Mouse (Mus musculus): ENCODE measurements around the gene Usp10. TPM values are rescaled to one million over a fixed set of nuclear protein-coding genes. Genes with fewer than 3 reads are reported as not detected.

Gene Usp10
- polyA plus RNA-seq, 1 experiment from 2014 or later, result 68.0 TPM

DNA sequence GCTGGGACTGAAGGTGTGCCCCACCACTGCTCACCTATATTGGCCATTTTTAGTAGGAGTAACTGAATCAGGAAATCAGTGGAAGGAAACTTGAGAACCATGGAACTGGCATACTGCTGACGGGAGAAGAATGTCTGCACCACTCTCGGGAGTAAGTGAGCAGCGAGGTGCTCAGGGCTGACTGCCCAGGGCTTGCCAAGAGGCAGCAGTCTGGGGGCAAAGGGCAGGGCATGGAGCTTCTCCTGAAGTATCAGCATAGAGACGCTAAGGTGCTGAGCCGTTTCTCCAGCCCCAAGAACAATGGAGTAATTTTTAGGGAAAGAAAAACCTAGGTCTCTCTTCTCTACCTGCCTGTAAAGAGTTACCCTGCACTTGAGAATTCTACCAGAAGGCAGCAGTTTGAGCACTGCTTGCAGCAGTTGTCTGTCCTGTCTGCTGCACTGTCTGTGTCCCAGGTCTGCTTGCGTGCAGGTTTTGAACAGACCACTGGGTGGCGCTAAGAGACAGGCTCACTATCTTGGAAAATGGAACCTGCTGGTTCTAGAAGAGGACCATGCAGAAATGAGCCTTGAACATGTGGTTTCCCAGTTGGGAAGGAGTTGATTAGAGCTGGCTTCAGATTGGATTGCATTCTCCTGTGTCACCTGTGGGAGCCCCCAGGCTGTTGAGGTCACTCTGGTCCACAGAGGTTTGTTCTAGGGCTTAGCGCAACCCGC, 34.1 kb downstream of the Usp10 start:
- Histone ChIP-seq H3K4me2 (ENCODE audit: low read length) (no peak overlapping the region), H3K9ac (ENCODE audit: low read length) (no peak overlapping the region), H3K36me3 (ENCODE audit: control insufficient read depth, insufficient read depth, low read length) (peaks cover 72% of the 10 kb centered on the region), H3K9me3 (ENCODE audit: control insufficient read depth, low read length) (no peaks in the 10 kb centered on the region), H3K27me3 (ENCODE audit: control insufficient read depth, insufficient read depth, low read length) (no peaks in the 10 kb centered on the region), H3K4me1 (ENCODE audit: control insufficient read depth in 2 of 2, insufficient read depth in 2 of 2, low read length in 2 of 2) (no peaks in the 10 kb centered on the region), H3K27ac (replicated peaks in 1 of 2; ENCODE audit: control insufficient read depth in 1 of 2, insufficient read depth in 1 of 2, low read depth in 2 of 2, low read length in 2 of 2) (no peak overlapping the region), H3K4me3 (ENCODE audit: control insufficient read depth in 1 of 2, insufficient read depth in 1 of 2, low read depth in 1 of 2, low read length in 2 of 2) (no peak overlapping the region)
- ATAC-seq (ENCODE audit: insufficient number of reproducible peaks, insufficient read depth, low FRiP score, low read depth), result peak; percentile 40; the same call in 1 of the 2 replicates
- 64% methylated on average over 9 of the region's 9 CpGs for WGBS

GRCm38 (mm10) chr8:119946326-119946865, 36.2 kb downstream of the Usp10 start:
- no peak for ATAC-seq (ENCODE audit: insufficient number of reproducible peaks, insufficient read depth, low FRiP score, low read depth)
- 81% methylated on average over 8 of the region's 8 CpGs for WGBS
- Histone ChIP-seq H3K4me1 (ENCODE audit: control insufficient read depth in 2 of 2, insufficient read depth in 2 of 2, low read length in 2 of 2) (no peaks in the 10 kb centered on the region), H3K9me3 (ENCODE audit: control insufficient read depth, low read length) (no peaks in the 10 kb centered on the region), H3K4me2 (ENCODE audit: low read length) (no peak overlapping the region), H3K27ac (replicated peaks in 1 of 2; ENCODE audit: control insufficient read depth in 1 of 2, insufficient read depth in 1 of 2, low read depth in 2 of 2, low read length in 2 of 2) (no peak overlapping the region), H3K4me3 (ENCODE audit: control insufficient read depth in 1 of 2, insufficient read depth in 1 of 2, low read depth in 1 of 2, low read length in 2 of 2) (no peak overlapping the region), H3K36me3 (ENCODE audit: control insufficient read depth, insufficient read depth, low read length) (peaks cover 80% of the 10 kb centered on the region), H3K9ac (ENCODE audit: low read length) (no peak overlapping the region), H3K27me3 (ENCODE audit: control insufficient read depth, insufficient read depth, low read length) (no peaks in the 10 kb centered on the region)

- no peaks in the 10 kb centered on the region for H3K4me1 ChIP-seq (ENCODE audit: control insufficient read depth in 2 of 2, insufficient read depth in 2 of 2, low read length in 2 of 2)
- H3K9me3 ChIP-seq (ENCODE audit: control insufficient read depth, low read length), result no peaks in the 10 kb centered on the region
- H3K27ac ChIP-seq (replicated peaks in 1 of 2; ENCODE audit: control insufficient read depth in 1 of 2, insufficient read depth in 1 of 2, low read depth in 2 of 2, low read length in 2 of 2), result no peak overlapping the region
- ATAC-seq (ENCODE audit: insufficient number of reproducible peaks, insufficient read depth, low FRiP score, low read depth), result no peak
- WGBS, result 74% methylated on average over 19 of the region's 19 CpGs
- H3K4me2 ChIP-seq (ENCODE audit: low read length), result no peak overlapping the region
- H3K4me3 ChIP-seq (ENCODE audit: control insufficient read depth in 1 of 2, insufficient read depth in 1 of 2, low read depth in 1 of 2, low read length in 2 of 2), result no peak overlapping the region
- H3K9ac ChIP-seq (ENCODE audit: low read length), result no peak overlapping the region
- H3K36me3 ChIP-seq (ENCODE audit: control insufficient read depth, insufficient read depth, low read length), result peaks cover 80% of the 10 kb centered on the region
- no peaks in the 10 kb centered on the region for H3K27me3 ChIP-seq (ENCODE audit: control insufficient read depth, insufficient read depth, low read length)
Measured at GRCm38 (mm10) chr8:119947653-119948052, 37.5 kb downstream of the Usp10 start.

GRCm38 (mm10) chr8:119948340-119948739, 38.2 kb downstream of the Usp10 start:
- WGBS, result 87% methylated on average over 15 of the region's 15 CpGs
- Histone ChIP-seq H3K27ac (replicated peaks in 1 of 2; ENCODE audit: control insufficient read depth in 1 of 2, insufficient read depth in 1 of 2, low read depth in 2 of 2, low read length in 2 of 2) (no peak overlapping the region), H3K27me3 (ENCODE audit: control insufficient read depth, insufficient read depth, low read length) (no peaks in the 10 kb centered on the region), H3K4me1 (ENCODE audit: control insufficient read depth in 2 of 2, insufficient read depth in 2 of 2, low read length in 2 of 2) (no peaks in the 10 kb centered on the region), H3K9ac (ENCODE audit: low read length) (no peak overlapping the region), H3K4me3 (ENCODE audit: control insufficient read depth in 1 of 2, insufficient read depth in 1 of 2, low read depth in 1 of 2, low read length in 2 of 2) (no peak overlapping the region), H3K9me3 (ENCODE audit: control insufficient read depth, low read length) (no peaks in the 10 kb centered on the region), H3K4me2 (ENCODE audit: low read length) (no peak overlapping the region), H3K36me3 (ENCODE audit: control insufficient read depth, insufficient read depth, low read length) (peaks cover 80% of the 10 kb centered on the region)
- ATAC-seq (ENCODE audit: insufficient number of reproducible peaks, insufficient read depth, low FRiP score, low read depth), result no peak

- WGBS, result 82% methylated on average over 7 of the region's 7 CpGs
- H3K9me3 ChIP-seq (ENCODE audit: control insufficient read depth, low read length), result no peaks in the 10 kb centered on the region
Measured at GRCm38 (mm10) chr8:119952282-119952681, 42.1 kb downstream of the Usp10 start.

GRCm38 (mm10) chr8:119952747-119953146, 42.6 kb downstream of the Usp10 start:
- Histone ChIP-seq H3K9me3 (ENCODE audit: control insufficient read depth, low read length) (no peaks in the 10 kb centered on the region), H3K36me3 (ENCODE audit: control insufficient read depth, insufficient read depth, low read length) (peaks cover 99% of the 10 kb centered on the region), H3K4me1 (ENCODE audit: control insufficient read depth in 2 of 2, insufficient read depth in 2 of 2, low read length in 2 of 2) (no peaks in the 10 kb centered on the region), H3K4me3 (ENCODE audit: control insufficient read depth in 1 of 2, insufficient read depth in 1 of 2, low read depth in 1 of 2, low read length in 2 of 2) (no peak overlapping the region), H3K27me3 (ENCODE audit: control insufficient read depth, insufficient read depth, low read length) (no peaks in the 10 kb centered on the region), H3K9ac (ENCODE audit: low read length) (no peak overlapping the region), H3K4me2 (ENCODE audit: low read length) (no peak overlapping the region), H3K27ac (replicated peaks in 1 of 2; ENCODE audit: control insufficient read depth in 1 of 2, insufficient read depth in 1 of 2, low read depth in 2 of 2, low read length in 2 of 2) (no peak overlapping the region)
- 88% methylated on average over 5 of the region's 5 CpGs for WGBS
- ATAC-seq (ENCODE audit: insufficient number of reproducible peaks, insufficient read depth, low FRiP score, low read depth), result no peak

More at GRCm38 (mm10) chr8:119952282-119952681, 42.1 kb downstream of the Usp10 start:
- no peak overlapping the region for H3K27ac ChIP-seq (replicated peaks in 1 of 2; ENCODE audit: control insufficient read depth in 1 of 2, insufficient read depth in 1 of 2, low read depth in 2 of 2, low read length in 2 of 2)
- ATAC-seq (ENCODE audit: insufficient number of reproducible peaks, insufficient read depth, low FRiP score, low read depth), result no peak
- no peak overlapping the region for H3K4me3 ChIP-seq (ENCODE audit: control insufficient read depth in 1 of 2, insufficient read depth in 1 of 2, low read depth in 1 of 2, low read length in 2 of 2)
- no peaks in the 10 kb centered on the region for H3K4me1 ChIP-seq (ENCODE audit: control insufficient read depth in 2 of 2, insufficient read depth in 2 of 2, low read length in 2 of 2)
- H3K9ac ChIP-seq (ENCODE audit: low read length), result no peak overlapping the region
- no peak overlapping the region for H3K4me2 ChIP-seq (ENCODE audit: low read length)
- H3K36me3 ChIP-seq (ENCODE audit: control insufficient read depth, insufficient read depth, low read length), result peaks cover 99% of the 10 kb centered on the region
- H3K27me3 ChIP-seq (ENCODE audit: control insufficient read depth, insufficient read depth, low read length), result no peaks in the 10 kb centered on the region

- H3K9ac ChIP-seq (ENCODE audit: low read length), result no peak overlapping the region
- H3K9me3 ChIP-seq (ENCODE audit: control insufficient read depth, low read length), result no peaks in the 10 kb centered on the region
- no peak overlapping the region for H3K27ac ChIP-seq (replicated peaks in 1 of 2; ENCODE audit: control insufficient read depth in 1 of 2, insufficient read depth in 1 of 2, low read depth in 2 of 2, low read length in 2 of 2)
- H3K4me2 ChIP-seq (ENCODE audit: low read length), result no peak overlapping the region
- no peak for ATAC-seq (ENCODE audit: insufficient number of reproducible peaks, insufficient read depth, low FRiP score, low read depth)
- peaks cover 82% of the 10 kb centered on the region for H3K36me3 ChIP-seq (ENCODE audit: control insufficient read depth, insufficient read depth, low read length)
- no peaks in the 10 kb centered on the region; a peak in 1 of 4 replicates for H3K4me1 ChIP-seq (ENCODE audit: control insufficient read depth in 2 of 2, insufficient read depth in 2 of 2, low read length in 2 of 2)
- H3K27me3 ChIP-seq (ENCODE audit: control insufficient read depth, insufficient read depth, low read length), result no peaks in the 10 kb centered on the region
- no peak overlapping the region for H3K4me3 ChIP-seq (ENCODE audit: control insufficient read depth in 1 of 2, insufficient read depth in 1 of 2, low read depth in 1 of 2, low read length in 2 of 2)
- WGBS, result 91% methylated on average over 8 of the region's 8 CpGs
Measured at GRCm38 (mm10) chr8:119955333-119955732, 45.2 kb downstream of the Usp10 start.

All from heart, embryonic 14.5 days (tissue).